Mouse (Mus musculus) heart, adult 2 months (tissue): ENCODE measurements around the gene Tbc1d30. TPM values are rescaled to one million over a fixed set of nuclear protein-coding genes. Genes with fewer than 3 reads are reported as not detected.

ENCODE experiments used
- DNase-seq, 2 experiments: peaks; one replicate each; pipeline ENCODE4 v3.0.0; 2021
- H3K27ac ChIP-seq: fragments of 200-600 bp; 2 replicates; pipeline ENCODE4 v1.8.1; 2022
- H3K27me3 ChIP-seq: fragments of 200-500 bp; 2 replicates; pipeline ENCODE4 v1.6.1; 2012; ENCODE audit warnings: mild to moderate bottlenecking, low read length, inconsistent platforms, mixed read lengths; ENCODE audit not compliant: control insufficient read depth, insufficient read depth
- H3K36me3 ChIP-seq: fragments of 200-500 bp; 2 replicates; pipeline ENCODE4 v1.6.1; 2012; ENCODE audit warnings: low read length, inconsistent platforms; ENCODE audit not compliant: control insufficient read depth, insufficient read depth
- H3K4me1 ChIP-seq: fragments of 200-500 bp; 2 replicates; pipeline ENCODE4 v1.6.1; 2011; ENCODE audit warnings: low read length; ENCODE audit not compliant: control insufficient read depth, insufficient read depth
- H3K4me3 ChIP-seq: fragments of 200-600 bp; 2 replicates; pipeline ENCODE4 v1.8.1; 2022
- H3K79me2 ChIP-seq: fragments of 200-500 bp; replicated peaks from 2 replicates; pipeline ENCODE4 v1.6.1; 2012; ENCODE audit warnings: mild to moderate bottlenecking, inconsistent platforms, low read length, moderate library complexity, mixed read lengths; ENCODE audit not compliant: control insufficient read depth, insufficient read depth
- H3K9ac ChIP-seq: fragments of 200-500 bp; 2 replicates; pipeline ENCODE4 v1.6.1; 2012; ENCODE audit warnings: low read depth, mild to moderate bottlenecking, control low read depth, inconsistent platforms, low read length, mixed read lengths
- CTCF ChIP-seq: fragments of 200-600 bp; IDR thresholded peaks from 2 replicates; pipeline ENCODE4 v1.8.1; 2022; ENCODE audit warnings: antibody characterized with exemption, mild to moderate bottlenecking, moderate library complexity
- EP300 ChIP-seq: fragments of 200-500 bp; IDR thresholded peaks from 2 replicates; pipeline ENCODE4 v1.6.1; 2011; ENCODE audit warnings: low read depth, low read length, control low read depth; ENCODE audit not compliant: insufficient read depth
- POLR2A ChIP-seq: fragments of 200-500 bp; IDR thresholded peaks from 2 replicates; pipeline ENCODE4 v1.6.1; 2011; ENCODE audit warnings: mild to moderate bottlenecking, low read depth, low read length, control low read depth; ENCODE audit not compliant: insufficient read depth
- WGBS: fragments of 180-500 bp; shearing (Covaris S2); methylation state at CpG from one replicate; pipeline ENCODE4 v1.1.7; 2018; 5-methylcytosine and 5-hydroxymethylcytosine counted together
- intact Hi-C: fragments of 180-260 bp; cut with DNase I; formaldehyde crosslinking; loops from one replicate; pipeline ENCODE4 v1.15.1; 2025
- polyA plus RNA-seq: library from polyadenylated mRNA; depleted of rRNA; stranded (reverse); fragments of >200 nt; gene quantifications from 2 replicates; pipeline ENCODE4 v1.2.3, GENCODE M21; 2012
- total RNA-seq, 2 experiments: library from RNA; stranded (reverse); gene quantifications; 2 replicates each; pipeline ENCODE4 v1.2.3; 2021

Gene Tbc1d30
- total and polyA plus RNA-seq, 3 experiments = 0.61 to 1.9 (median 1.8) TPM

- Histone ChIP-seq H3K9ac (no peak overlapping the region), H3K27ac (no peak overlapping the region), H3K27me3 (no peaks in the 10 kb centered on the region), H3K36me3 (no peaks in the 10 kb centered on the region), H3K4me3 (no peak overlapping the region), H3K79me2 (no peaks in the 10 kb centered on the region), H3K4me1 (no peaks in the 10 kb centered on the region)
- 88% methylated on average over 11 of the region's 11 CpGs for WGBS
- intact Hi-C loops = no loop called here
- DNase-seq = no peak
- TF ChIP-seq CTCF (no peak), EP300 (no peak), POLR2A (no peak)
These were observed 68.6 kb downstream of the Tbc1d30 start for GRCm38 (mm10) chr10:121282436-121282835.

DNA sequence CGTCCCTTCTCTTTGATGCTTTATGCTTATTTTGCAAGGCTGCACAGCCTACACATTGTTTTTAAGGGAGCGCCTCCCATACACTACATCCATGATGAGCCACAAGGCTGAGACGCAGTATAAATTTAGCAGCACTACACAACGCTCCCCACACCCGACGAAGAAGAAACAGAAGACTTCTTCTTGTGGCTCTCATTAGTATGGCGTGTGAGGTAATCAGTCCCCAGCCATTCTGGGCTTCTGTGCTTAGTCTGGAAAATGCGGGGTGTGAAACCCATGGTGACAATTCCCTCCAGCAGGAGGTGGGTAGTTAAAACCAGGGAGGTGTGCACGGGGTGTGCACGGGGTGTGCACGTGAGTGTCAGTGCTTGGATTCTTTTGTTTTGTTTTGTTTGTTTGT is 70.1 kb downstream of the Tbc1d30 start:
- 88% methylated on average over 11 of the region's 11 CpGs for WGBS
- Histone ChIP-seq H3K4me3 (no peak overlapping the region), H3K36me3 (no peaks in the 10 kb centered on the region), H3K79me2 (no peaks in the 10 kb centered on the region), H3K9ac (no peak overlapping the region), H3K27me3 (no peaks in the 10 kb centered on the region), H3K4me1 (no peaks in the 10 kb centered on the region), H3K27ac (no peak overlapping the region)
- DNase-seq = no peak
- intact Hi-C loops = no loop called here
- TF ChIP-seq EP300 = no peak
- TF ChIP-seq CTCF = no peak
- TF ChIP-seq POLR2A = no peak

DNA sequence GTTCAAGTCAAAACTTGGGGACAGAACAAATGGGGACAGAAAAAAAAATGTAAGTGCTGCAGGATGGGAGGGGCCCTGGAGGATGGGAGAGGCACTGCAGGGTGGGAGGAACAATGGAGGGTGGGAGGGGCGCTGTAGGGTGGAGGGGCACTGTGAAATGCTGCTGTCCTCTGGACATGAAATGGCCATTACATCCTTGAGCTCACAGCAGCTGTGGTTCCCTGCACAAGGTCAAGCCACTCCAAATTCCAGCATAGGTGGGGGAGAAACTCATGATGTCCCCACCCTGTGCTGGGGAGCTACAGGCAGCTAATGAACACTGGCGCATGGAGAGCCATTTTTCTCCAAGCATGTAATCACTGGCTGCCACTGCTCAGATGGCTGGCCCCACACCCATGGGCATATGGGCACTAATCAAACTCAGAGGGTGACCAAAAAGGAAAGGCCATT is 74.0 kb downstream of the Tbc1d30 start:
- no peak overlapping the region for H3K9ac ChIP-seq
- no peak for DNase-seq
- H3K4me1 ChIP-seq = no peaks in the 10 kb centered on the region
- H3K27me3 ChIP-seq = no peaks in the 10 kb centered on the region
- H3K36me3 ChIP-seq = no peaks in the 10 kb centered on the region
- H3K4me3 ChIP-seq = no peak overlapping the region
- 94% methylated on average over 2 of the region's 2 CpGs for WGBS
- intact Hi-C loops = no loop called here
- H3K27ac ChIP-seq = no peak overlapping the region
- TF ChIP-seq CTCF (no peak), POLR2A (no peak), EP300 (no peak)
- H3K79me2 ChIP-seq = no peaks in the 10 kb centered on the region

GRCm38 (mm10) chr10:121274964-121275363 is 76.1 kb downstream of the Tbc1d30 start:
- H3K4me1 ChIP-seq = no peaks in the 10 kb centered on the region
- intact Hi-C loops = no loop called here
- WGBS = 78% methylated on average over 1 of the region's 1 CpGs
- no peaks in the 10 kb centered on the region for H3K79me2 ChIP-seq
- DNase-seq = no peak
- no peaks in the 10 kb centered on the region for H3K27me3 ChIP-seq
- H3K36me3 ChIP-seq = no peaks in the 10 kb centered on the region
- no peak overlapping the region for H3K4me3 ChIP-seq
- no peak for TF ChIP-seq EP300
- no peak for TF ChIP-seq POLR2A
- TF ChIP-seq CTCF = no peak
- H3K9ac ChIP-seq = no peak overlapping the region
- no peak overlapping the region for H3K27ac ChIP-seq

DNA sequence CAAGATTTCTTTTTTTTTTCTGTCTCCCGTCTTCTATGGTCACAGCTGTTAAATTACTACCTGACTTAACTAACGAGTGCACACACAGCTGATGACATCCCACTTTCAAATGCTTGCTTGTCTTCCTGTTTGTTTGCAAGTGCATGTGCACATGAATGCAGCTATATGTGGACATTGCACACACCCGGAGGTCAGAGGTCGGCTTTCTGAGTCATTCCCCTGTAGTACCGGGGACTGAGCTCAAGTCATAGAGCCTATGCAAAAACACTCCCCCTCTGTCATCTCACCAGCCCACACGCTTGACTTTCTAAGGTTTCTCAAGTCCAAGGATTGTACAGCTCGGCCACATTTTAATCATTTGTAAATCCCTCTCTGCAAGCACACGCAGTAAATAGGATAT is 80.1 kb downstream of the Tbc1d30 start:
- H3K27ac ChIP-seq = no peak overlapping the region
- no peaks in the 10 kb centered on the region for H3K79me2 ChIP-seq
- intact Hi-C loops = no loop called here
- H3K9ac ChIP-seq = no peak overlapping the region
- WGBS = 79% methylated on average over 8 of the region's 8 CpGs
- H3K27me3 ChIP-seq = no peaks in the 10 kb centered on the region
- no peak for DNase-seq
- no peak overlapping the region for H3K4me3 ChIP-seq
- no peak for TF ChIP-seq POLR2A
- TF ChIP-seq EP300 = no peak
- no peak for TF ChIP-seq CTCF
- H3K4me1 ChIP-seq = no peaks in the 10 kb centered on the region
- no peaks in the 10 kb centered on the region for H3K36me3 ChIP-seq

- no peaks in the 10 kb centered on the region for H3K79me2 ChIP-seq
- no peaks in the 10 kb centered on the region for H3K36me3 ChIP-seq
- WGBS = 66% methylated on average over 8 of the region's 8 CpGs
- no peak overlapping the region for H3K9ac ChIP-seq
- no peak overlapping the region for H3K4me3 ChIP-seq
- no peak for TF ChIP-seq POLR2A
- no peak for TF ChIP-seq EP300
- no peak for TF ChIP-seq CTCF
- H3K27ac ChIP-seq = no peak overlapping the region
- H3K27me3 ChIP-seq = no peaks in the 10 kb centered on the region
- no peak for DNase-seq
- intact Hi-C loops = no loop called here
- H3K4me1 ChIP-seq = no peaks in the 10 kb centered on the region
These were observed 82.3 kb downstream of the Tbc1d30 start for GRCm38 (mm10) chr10:121268771-121269170.

GRCm38 (mm10) chr10:121264204-121264575 is 86.9 kb downstream of the Tbc1d30 start:
- H3K79me2 ChIP-seq = no peaks in the 10 kb centered on the region
- H3K36me3 ChIP-seq = no peaks in the 10 kb centered on the region
- intact Hi-C loops = no loop called here
- no peaks in the 10 kb centered on the region for H3K4me1 ChIP-seq
- DNase-seq = no peak
- no peaks in the 10 kb centered on the region for H3K27me3 ChIP-seq
- TF ChIP-seq EP300 (no peak), CTCF (no peak), POLR2A (no peak)
- 53% methylated on average over 7 of the region's 7 CpGs for WGBS
- H3K4me3 ChIP-seq = no peak overlapping the region
- H3K9ac ChIP-seq = no peak overlapping the region
- H3K27ac ChIP-seq = no peak overlapping the region
